Mouse (Mus musculus) kidney, adult 10 weeks (tissue): ENCODE data around the gene Clasrp. TPM values are rescaled to one million over a fixed set of nuclear protein-coding genes. Genes with fewer than 3 reads are reported as not detected.

ENCODE experiments used
- polyA plus RNA-seq: library from polyadenylated mRNA; stranded (reverse); fragments of 350-450 nt; fragmentation: Illumina TruSeq; extraction: RNeasy Lipid Tissue Mini Kit (QIAGEN cat#74804); gene quantifications from one replicate; pipeline ENCODE4 v1.2.3, GENCODE M21; 2014; ENCODE audit warnings: low read depth, low replicate concordance

Gene Clasrp
- 1.5 TPM for polyA plus RNA-seq

GRCm38 (mm10) chr7:19603849-19604605 lies at the start of gene Clasrp:
Clasrp (minus strand) TSS chr7:19604486.

GRCm38 (mm10) chr7:19629361-19629734 lies 25.1 kb upstream of the Clasrp start, which contains the start of gene Relb:
Relb (minus strand) TSS chr7:19629438.

GRCm38 (mm10) chr7:19577141-19577852 lies 27.0 kb downstream of the Clasrp start, which contains the start of the genes Zfp296 and Gemin7:
Zfp296 (plus strand) TSS chr7:19577287.
Gemin7 (minus strand) TSS chr7:19577595.

GRCm38 (mm10) chr7:19562643-19563410 lies 41.5 kb downstream of the Clasrp start, which contains the start of gene Ppp1r37:
Ppp1r37 (minus strand) TSS chr7:19563076.

Other genes starting within 250 kb of the Clasrp start
- gene Cd3eap, start 245.0 kb downstream of the Clasrp start, polyA plus RNA-seq = 1.2 TPM
- not detected for gene Ppp1r13l, start 244.7 kb downstream of the Clasrp start, polyA plus RNA-seq
- gene Ercc2, start 222.5 kb downstream of the Clasrp start, polyA plus RNA-seq = not detected
- not detected for gene Klc3, start 200.4 kb downstream of the Clasrp start, polyA plus RNA-seq
- gene Ckm, start 199.7 kb downstream of the Clasrp start, polyA plus RNA-seq = not detected
- 0.89 TPM for gene Mark4, start 145.7 kb downstream of the Clasrp start, polyA plus RNA-seq
- gene Exoc3l2, start 141.2 kb downstream of the Clasrp start, polyA plus RNA-seq = 1.4 TPM
- 4.8 TPM for gene Bloc1s3, start 96.1 kb downstream of the Clasrp start, polyA plus RNA-seq
- gene Trappc6a, start 96.1 kb downstream of the Clasrp start, polyA plus RNA-seq = not detected
- not detected for gene Nkpd1, start 86.6 kb downstream of the Clasrp start, polyA plus RNA-seq
- gene Ppp1r37, start 41.4 kb downstream of the Clasrp start, polyA plus RNA-seq = 0.49 TPM
- not detected for gene Zfp296, start 27.2 kb downstream of the Clasrp start, polyA plus RNA-seq
- gene Gemin7, start 26.9 kb downstream of the Clasrp start, polyA plus RNA-seq = 19.0 TPM
- 0.61 TPM for gene Relb, start 25.0 kb upstream of the Clasrp start, polyA plus RNA-seq
- 26.7 TPM for gene Clptm1, start 60.5 kb upstream of the Clasrp start, polyA plus RNA-seq
- not detected for gene Apoc2, start 73.5 kb upstream of the Clasrp start, polyA plus RNA-seq
- gene Gm44805, start 76.9 kb upstream of the Clasrp start, polyA plus RNA-seq = not detected
- gene Apoc4, start 77.0 kb upstream of the Clasrp start, polyA plus RNA-seq = not detected
- gene Apoc1, start 88.2 kb upstream of the Clasrp start, polyA plus RNA-seq = not detected
- 4.9 TPM for gene Apoe, start 94.7 kb upstream of the Clasrp start, polyA plus RNA-seq
- gene Tomm40, start 111.0 kb upstream of the Clasrp start, polyA plus RNA-seq = 0.28 TPM
- 2.4 TPM for gene Nectin2, start 146.0 kb upstream of the Clasrp start, polyA plus RNA-seq
- 0.36 TPM for gene Bcam, start 166.5 kb upstream of the Clasrp start, polyA plus RNA-seq
- 1.1 TPM for gene Cblc, start 192.3 kb upstream of the Clasrp start, polyA plus RNA-seq
- not detected for gene Bcl3, start 218.3 kb upstream of the Clasrp start, polyA plus RNA-seq
- not detected for gene Gm19345, start 247.5 kb upstream of the Clasrp start, polyA plus RNA-seq